Mouse (Mus musculus) inflammation-experienced regulatory T-cells, adult 6 months (primary cell): ENCODE results near the gene Lime1. TPM values are rescaled to one million over a fixed set of nuclear protein-coding genes. Genes with fewer than 3 reads are reported as not detected.

ENCODE experiments used
- ATAC-seq: one replicate; pipeline ENCODE4 v1.8.0; 2017
- polyA plus RNA-seq, 3 experiments: library from polyadenylated mRNA; unstranded; fragments of 100-300 nt; shearing (Covaris generic); gene quantifications; one replicate each; pipeline ENCODE4 v1.2.1; 2017

The Lime1 gene
- polyA plus RNA-seq, 3 experiments from 2014 or later, result 340 to 573 (median 348) TPM

GRCm38 (mm10) chr2:181391541-181391940 is 11.7 kb downstream of the Lime1 start:
- no peak for ATAC-seq

GRCm38 (mm10) chr2:181392600-181393213 is 12.8 kb downstream of the Lime1 start:
- ATAC-seq, result peak; percentile 86

- no peak for ATAC-seq
These were observed 14.2 kb downstream of the Lime1 start for GRCm38 (mm10) chr2:181394086-181394485.

- ATAC-seq, result no peak
These were observed 17.4 kb downstream of the Lime1 start for GRCm38 (mm10) chr2:181397207-181397761.

- no peak for ATAC-seq
These were observed 21.6 kb downstream of the Lime1 start for GRCm38 (mm10) chr2:181401497-181401896.

- ATAC-seq, result no peak
These were observed 23.8 kb downstream of the Lime1 start for GRCm38 (mm10) chr2:181403722-181404121.

GRCm38 (mm10) chr2:181409643-181410042 is 29.8 kb downstream of the Lime1 start:
- ATAC-seq, result no peak

- ATAC-seq, result peak; percentile 97
These were observed 31.0 kb downstream of the Lime1 start for GRCm38 (mm10) chr2:181410760-181411473.

- no peak for ATAC-seq
These were observed 33.3 kb downstream of the Lime1 start for GRCm38 (mm10) chr2:181413141-181413540.

GRCm38 (mm10) chr2:181415945-181416344 is 36.1 kb downstream of the Lime1 start:
- no peak for ATAC-seq

GRCm38 (mm10) chr2:181419359-181419758 is 39.5 kb downstream of the Lime1 start:
- no peak for ATAC-seq

GRCm38 (mm10) chr2:181420426-181420825 is 40.5 kb downstream of the Lime1 start:
- no peak for ATAC-seq

GRCm38 (mm10) chr2:181420903-181421638 is 41.2 kb downstream of the Lime1 start:
- ATAC-seq, result no peak

- no peak for ATAC-seq
These were observed 44.0 kb downstream of the Lime1 start for GRCm38 (mm10) chr2:181423834-181424233.

Other genes starting within 250 kb of the Lime1 start
- gene Kcnq2, start 244.8 kb upstream of the Lime1 start, polyA plus RNA-seq, result under 1 TPM in 1 of 3 experiments, not detected in 2; 0.19 TPM
- gene Eef1a2, start 223.1 kb upstream of the Lime1 start, polyA plus RNA-seq, result not detected
- 100 to 1,000 TPM; 128 to 152 (median 146) TPM for gene Ppdpf, start 192.8 kb upstream of the Lime1 start, polyA plus RNA-seq
- gene Ptk6, start 177.3 kb upstream of the Lime1 start, polyA plus RNA-seq, result under 1 TPM in 1 of 3 experiments, not detected in 2; 0.09 TPM
- gene Srms, start 166.9 kb upstream of the Lime1 start, polyA plus RNA-seq, result under 1 TPM in 2 of 3 experiments, not detected in 1; 0.19 to 0.35 TPM
- gene Fndc11, start 160.1 kb upstream of the Lime1 start, polyA plus RNA-seq, result 1 to 10 TPM in 1 of 3 experiments, under 1 TPM in 2; 0.34 to 1.6 (median 0.53) TPM
- gene Helz2, start 138.1 kb upstream of the Lime1 start, polyA plus RNA-seq, result 10 to 100 TPM; 15.5 to 19.9 (median 17.9) TPM
- 10 to 100 TPM in 2 of 3 experiments, 1 to 10 TPM in 1; 9.1 to 12.8 (median 11.0) TPM for gene Gmeb2, start 92.0 kb upstream of the Lime1 start, polyA plus RNA-seq
- not detected for gene Stmn3, start 65.6 kb upstream of the Lime1 start, polyA plus RNA-seq
- 10 to 100 TPM; 31.4 to 34.5 (median 32.2) TPM for gene Rtel1, start 60.3 kb upstream of the Lime1 start, polyA plus RNA-seq
- 10 to 100 TPM; 18.5 to 21.8 (median 20.9) TPM for gene Zgpat, start 15.2 kb upstream of the Lime1 start, polyA plus RNA-seq
- gene Arfrp1, start 14.7 kb upstream of the Lime1 start, polyA plus RNA-seq, result 10 to 100 TPM; 60.4 to 69.3 (median 60.4) TPM
- 1 to 10 TPM; 3.6 to 4.3 (median 3.7) TPM for gene Zbtb46, start 79.3 kb downstream of the Lime1 start, polyA plus RNA-seq
- gene Abhd16b, start 113.1 kb downstream of the Lime1 start, polyA plus RNA-seq, result not detected
- gene Tpd52l2, start 117.1 kb downstream of the Lime1 start, polyA plus RNA-seq, result 100 to 1,000 TPM in 2 of 3 experiments, 10 to 100 TPM in 1; 89.9 to 113 (median 102) TPM
- 10 to 100 TPM; 37.5 to 41.7 (median 39.3) TPM for gene Dnajc5, start 140.4 kb downstream of the Lime1 start, polyA plus RNA-seq
- gene Uckl1, start 204.8 kb downstream of the Lime1 start, polyA plus RNA-seq, result 100 to 1,000 TPM; 108 to 199 (median 172) TPM
- gene Prpf6, start 211.8 kb downstream of the Lime1 start, polyA plus RNA-seq, result 10 to 100 TPM; 57.4 to 96.0 (median 81.2) TPM
- gene Zfp512b, start 212.7 kb downstream of the Lime1 start, polyA plus RNA-seq, result 10 to 100 TPM; 11.6 to 43.1 (median 25.3) TPM
- 10 to 100 TPM in 2 of 3 experiments, 1 to 10 TPM in 1; 9.4 to 14.3 (median 10.4) TPM for gene Samd10, start 219.1 kb downstream of the Lime1 start, polyA plus RNA-seq